Mouse (Mus musculus): ENCODE data around the gene Desi2. TPM values are rescaled to one million over a fixed set of nuclear protein-coding genes. Genes with fewer than 3 reads are reported as not detected.
"Not testable (repeated sequence)": the region's sequence is repeated elsewhere in the genome, so short reads cannot be mapped to it uniquely, and the experiment has no call there.

The Desi2 gene
- polyA plus RNA-seq, 1 experiment from 2014 or later: 19.4 TPM

GRCm38 (mm10) chr1:178219166-178220077, 32.2 kb downstream of the Desi2 start:
- no peaks in the 10 kb centered on the region for H3K4me1 ChIP-seq (replicated peaks)
- H3K9ac ChIP-seq: no peak overlapping the region
- peaks cover 8% of the 10 kb centered on the region; the same call in 1 of the 2 replicates for H3K9me3 ChIP-seq
- WGBS: 88% methylated on average over 5 of the region's 5 CpGs
- H3K27me3 ChIP-seq: no peaks in the 10 kb centered on the region
- peaks cover 8% of the 10 kb centered on the region for H3K36me3 ChIP-seq
- ATAC-seq (ENCODE audit: low FRiP score): no peak
- H3K4me2 ChIP-seq: no peak overlapping the region
- H3K4me3 ChIP-seq: no peak overlapping the region
- H3K27ac ChIP-seq: no peak overlapping the region

- not testable (repeated sequence) for H3K27me3 ChIP-seq; H3K4me1 ChIP-seq (replicated peaks); H3K27ac ChIP-seq; H3K4me3 ChIP-seq; H3K4me2 ChIP-seq; ATAC-seq (ENCODE audit: low FRiP score); H3K9ac ChIP-seq
- peaks cover 47% of the 10 kb centered on the region for H3K9me3 ChIP-seq
- H3K36me3 ChIP-seq: peaks cover 51% of the 10 kb centered on the region
- WGBS: 93% methylated on average over 4 of the region's 4 CpGs
Measured at GRCm38 (mm10) chr1:178228888-178229287, 41.7 kb downstream of the Desi2 start.

- H3K4me1 ChIP-seq (replicated peaks): no peaks in the 10 kb centered on the region
- ATAC-seq (ENCODE audit: low FRiP score): no peak
- H3K4me3 ChIP-seq: no peak overlapping the region
- H3K4me2 ChIP-seq: no peak overlapping the region
- H3K36me3 ChIP-seq: peaks cover 2% of the 10 kb centered on the region
- WGBS: 99% methylated on average over 3 of the region's 3 CpGs
- H3K27me3 ChIP-seq: no peaks in the 10 kb centered on the region
- no peak overlapping the region for H3K9ac ChIP-seq
- H3K9me3 ChIP-seq: no peaks in the 10 kb centered on the region
- H3K27ac ChIP-seq: no peak overlapping the region
Measured at GRCm38 (mm10) chr1:178234109-178234508, 46.9 kb downstream of the Desi2 start.

GRCm38 (mm10) chr1:178235919-178236466, 48.8 kb downstream of the Desi2 start:
- H3K27ac ChIP-seq: no peak overlapping the region
- no peak for ATAC-seq (ENCODE audit: low FRiP score)
- 80% methylated on average over 2 of the region's 2 CpGs for WGBS

GRCm38 (mm10) chr1:178238676-178239075, 51.5 kb downstream of the Desi2 start:
- 93% methylated on average over 1 of the region's 1 CpGs for WGBS
- no peak overlapping the region for H3K27ac ChIP-seq

More at GRCm38 (mm10) chr1:178235919-178236466, 48.8 kb downstream of the Desi2 start:
- H3K4me2 ChIP-seq: no peak overlapping the region
- peaks cover 5% of the 10 kb centered on the region for H3K36me3 ChIP-seq
- no peak overlapping the region for H3K4me3 ChIP-seq
- H3K27me3 ChIP-seq: no peaks in the 10 kb centered on the region
- H3K4me1 ChIP-seq (replicated peaks): no peaks in the 10 kb centered on the region
- H3K9ac ChIP-seq: no peak overlapping the region
- H3K9me3 ChIP-seq: no peaks in the 10 kb centered on the region

GRCm38 (mm10) chr1:178241884-178242508, 54.8 kb downstream of the Desi2 start:
- H3K4me3 ChIP-seq: no peak overlapping the region
- no peaks in the 10 kb centered on the region for H3K27me3 ChIP-seq
- WGBS: 100% methylated on average over 1 of the region's 1 CpGs
- H3K27ac ChIP-seq: no peak overlapping the region
- no peaks in the 10 kb centered on the region for H3K4me1 ChIP-seq (replicated peaks)
- no peaks in the 10 kb centered on the region for H3K9me3 ChIP-seq
- no peak for ATAC-seq (ENCODE audit: low FRiP score)
- H3K36me3 ChIP-seq: peaks cover 26% of the 10 kb centered on the region
- no peak overlapping the region for H3K4me2 ChIP-seq
- no peak overlapping the region for H3K9ac ChIP-seq

More at GRCm38 (mm10) chr1:178238676-178239075, 51.5 kb downstream of the Desi2 start:
- Histone ChIP-seq H3K9ac (no peak overlapping the region), H3K4me1 (replicated peaks) (no peaks in the 10 kb centered on the region), H3K4me2 (no peak overlapping the region), H3K36me3 (peaks cover 10% of the 10 kb centered on the region), H3K4me3 (no peak overlapping the region), H3K27me3 (no peaks in the 10 kb centered on the region), H3K9me3 (no peaks in the 10 kb centered on the region)
- ATAC-seq (ENCODE audit: low FRiP score): no peak

- ATAC-seq (ENCODE audit: low FRiP score): no peak
- no peaks in the 10 kb centered on the region for H3K9me3 ChIP-seq
- H3K27ac ChIP-seq: no peak overlapping the region
- H3K36me3 ChIP-seq: peaks cover 34% of the 10 kb centered on the region
- no peaks in the 10 kb centered on the region for H3K4me1 ChIP-seq (replicated peaks)
- WGBS: 89% methylated on average over 1 of the region's 1 CpGs
- no peak overlapping the region for H3K4me3 ChIP-seq
- H3K27me3 ChIP-seq: no peaks in the 10 kb centered on the region
- H3K4me2 ChIP-seq: no peak overlapping the region
- no peak overlapping the region for H3K9ac ChIP-seq
Measured at GRCm38 (mm10) chr1:178248107-178248820, 61.0 kb downstream of the Desi2 start.

- ATAC-seq (ENCODE audit: low FRiP score): no peak
- no peak overlapping the region for H3K9ac ChIP-seq
- H3K27me3 ChIP-seq: no peaks in the 10 kb centered on the region
- no peaks in the 10 kb centered on the region for H3K4me1 ChIP-seq (replicated peaks)
- H3K4me3 ChIP-seq: no peak overlapping the region
- H3K9me3 ChIP-seq: no peaks in the 10 kb centered on the region
- no peak overlapping the region for H3K4me2 ChIP-seq
- H3K36me3 ChIP-seq: peaks cover 29% of the 10 kb centered on the region
- WGBS: 84% methylated on average over 4 of the region's 4 CpGs
- no peak overlapping the region for H3K27ac ChIP-seq
Measured at GRCm38 (mm10) chr1:178254598-178254997, 67.4 kb downstream of the Desi2 start.

GRCm38 (mm10) chr1:178256351-178256750, 69.1 kb downstream of the Desi2 start:
- H3K9me3 ChIP-seq: no peaks in the 10 kb centered on the region
- H3K27ac ChIP-seq: no peak overlapping the region
- no peak overlapping the region for H3K4me3 ChIP-seq
- no peaks in the 10 kb centered on the region for H3K27me3 ChIP-seq
- H3K4me1 ChIP-seq (replicated peaks): no peaks in the 10 kb centered on the region
- no peak for ATAC-seq (ENCODE audit: low FRiP score)
- no peak overlapping the region for H3K4me2 ChIP-seq
- 92% methylated on average over 4 of the region's 4 CpGs for WGBS
- H3K36me3 ChIP-seq: peaks cover 19% of the 10 kb centered on the region
- no peak overlapping the region for H3K9ac ChIP-seq

GRCm38 (mm10) chr1:178258821-178259220, 71.6 kb downstream of the Desi2 start:
- ATAC-seq (ENCODE audit: low FRiP score): no peak
- Histone ChIP-seq H3K4me1 (replicated peaks) (no peaks in the 10 kb centered on the region), H3K27me3 (no peaks in the 10 kb centered on the region), H3K9me3 (no peaks in the 10 kb centered on the region), H3K4me2 (no peak overlapping the region), H3K4me3 (no peak overlapping the region), H3K9ac (no peak overlapping the region), H3K36me3 (peaks cover 13% of the 10 kb centered on the region), H3K27ac (no peak overlapping the region)
- 88% methylated on average over 2 of the region's 2 CpGs for WGBS

GRCm38 (mm10) chr1:178265381-178265780, 78.2 kb downstream of the Desi2 start:
- not testable (repeated sequence) for H3K27me3 ChIP-seq; ATAC-seq (ENCODE audit: low FRiP score); H3K4me3 ChIP-seq; H3K9ac ChIP-seq; H3K9me3 ChIP-seq; H3K36me3 ChIP-seq; H3K4me2 ChIP-seq; H3K27ac ChIP-seq; H3K4me1 ChIP-seq (replicated peaks)
- WGBS: 95% methylated on average over 3 of the region's 3 CpGs

GRCm38 (mm10) chr1:178270635-178271034, 83.4 kb downstream of the Desi2 start:
- no peak overlapping the region for H3K27ac ChIP-seq
- no peak overlapping the region for H3K4me2 ChIP-seq
- no peaks in the 10 kb centered on the region for H3K27me3 ChIP-seq
- no peaks in the 10 kb centered on the region for H3K9me3 ChIP-seq
- no peak overlapping the region for H3K4me3 ChIP-seq
- no peak for ATAC-seq (ENCODE audit: low FRiP score)
- no peak overlapping the region for H3K9ac ChIP-seq
- H3K4me1 ChIP-seq (replicated peaks): no peaks in the 10 kb centered on the region
- 54% methylated on average over 6 of the region's 6 CpGs for WGBS
- H3K36me3 ChIP-seq: no peaks in the 10 kb centered on the region

Data from hindbrain, embryonic 13.5 days (tissue).